Mouse (Mus musculus): Measurements from ENCODE around the gene Ptpn12.
"Not testable (repeated sequence)": the region's sequence is repeated elsewhere in the genome, so short reads cannot be mapped to it uniquely, and the experiment has no call there.

Ptpn12 gene

DNA sequence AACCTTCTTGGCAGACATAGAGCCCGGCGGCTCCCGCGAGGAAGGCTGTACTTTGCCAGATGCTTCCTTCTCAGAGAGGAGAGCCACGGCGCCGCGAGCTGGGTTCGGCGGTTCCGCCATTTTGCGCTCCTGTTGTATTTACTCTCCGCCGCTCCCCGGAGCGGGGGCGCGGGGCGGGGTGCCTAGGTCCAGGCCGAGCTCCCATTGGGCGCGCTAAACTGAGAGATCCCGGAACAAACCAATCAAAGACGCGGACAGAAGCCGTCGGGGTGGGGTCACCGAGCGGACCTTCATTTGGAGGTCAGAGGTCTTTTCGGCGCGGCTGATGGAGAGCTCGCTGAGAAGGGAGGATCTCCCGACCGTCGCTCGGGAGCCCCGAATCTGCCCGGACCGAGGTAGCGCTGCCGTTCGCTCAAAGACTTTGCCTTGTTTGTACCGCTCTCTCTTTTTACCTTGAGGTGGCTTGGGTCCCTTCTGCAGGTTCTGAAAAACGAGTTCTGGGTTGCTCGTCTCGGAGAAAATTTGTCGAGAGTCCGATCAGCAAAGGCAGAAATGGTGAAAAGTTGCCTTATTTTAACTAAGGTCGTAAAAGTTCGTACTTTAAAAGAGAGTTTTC lies 103.9 kb downstream of the Ptpn12 start:
- peak; percentile 95 for DNase-seq (ENCODE audit: low spot score)

DNA sequence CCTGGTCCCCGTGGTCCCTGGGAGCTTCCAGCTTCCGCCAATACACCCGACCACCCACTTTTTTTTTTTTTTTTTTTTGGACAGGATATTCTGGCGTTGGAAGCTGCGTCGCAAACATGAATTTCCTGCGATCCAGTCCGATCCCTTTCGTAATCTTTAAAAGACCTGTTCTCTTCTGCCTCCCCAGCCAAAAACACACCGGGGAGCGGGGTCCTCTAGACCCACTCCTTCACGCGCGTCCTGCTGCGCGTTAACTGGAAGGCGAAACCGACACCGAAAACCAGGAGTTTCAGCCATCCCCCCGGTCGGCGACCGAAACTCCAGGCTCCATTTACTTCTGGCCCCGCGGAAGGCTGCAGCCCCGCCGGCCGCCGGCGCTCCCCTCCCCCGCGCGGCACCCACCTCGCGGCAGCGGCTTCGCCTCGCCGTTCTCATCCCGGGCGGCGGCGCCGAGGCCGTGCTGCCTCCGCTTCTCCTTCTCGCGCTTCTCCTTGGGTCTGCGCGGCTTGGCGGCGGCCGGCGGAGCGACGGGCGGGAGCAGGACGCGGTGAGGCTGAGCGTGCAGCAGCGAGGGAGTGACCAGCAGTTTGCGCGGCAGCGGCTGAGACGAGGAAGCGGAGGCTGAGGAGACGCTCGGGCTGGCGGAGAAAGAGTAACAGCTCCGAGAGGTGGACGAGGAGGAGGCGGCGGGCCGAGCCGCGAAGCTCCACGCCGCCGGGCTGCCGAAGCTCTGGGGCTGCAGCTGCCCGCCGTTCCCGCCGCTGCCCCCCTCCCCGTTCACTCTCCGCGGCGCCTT lies 104.7 kb downstream of the Ptpn12 start:
- peak; percentile 69 for DNase-seq (ENCODE audit: low spot score)

DNA sequence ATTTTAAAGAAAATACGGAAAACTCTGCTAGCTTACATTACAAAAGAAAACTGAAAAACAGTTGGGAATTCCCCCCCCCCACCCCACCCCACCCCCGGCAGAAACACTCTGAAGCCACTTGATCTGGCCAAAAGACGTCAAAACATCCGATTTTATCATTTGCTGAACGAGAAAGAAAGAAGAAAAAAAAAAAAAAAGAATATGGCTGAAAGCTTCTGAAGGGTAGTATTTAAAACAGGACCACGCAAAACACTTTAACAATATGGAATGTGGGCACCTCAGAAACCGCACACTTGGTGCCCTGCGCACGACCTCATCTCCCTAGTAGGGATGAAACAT lies 105.2 kb downstream of the Ptpn12 start:
- DNase-seq (ENCODE audit: low spot score), result no peak

DNA sequence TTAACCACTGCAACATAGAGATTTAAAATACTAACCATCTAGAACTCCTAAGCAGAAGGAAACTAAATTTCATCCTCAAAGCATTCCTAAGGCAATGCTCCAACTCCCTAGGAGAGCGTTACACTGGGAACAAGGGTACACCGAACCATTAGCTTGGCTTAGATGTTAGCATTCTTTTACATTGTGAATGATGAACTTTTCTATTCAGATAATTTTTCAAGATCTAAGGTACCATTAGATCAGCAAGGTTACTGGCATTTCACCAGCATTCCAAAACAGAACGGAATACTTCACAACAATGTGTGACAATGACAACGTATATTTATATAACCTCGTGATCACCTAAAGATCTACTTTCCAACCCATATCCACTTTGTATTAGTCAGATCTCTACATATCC lies 105.6 kb downstream of the Ptpn12 start:
- no peak for DNase-seq (ENCODE audit: low spot score)

DNA sequence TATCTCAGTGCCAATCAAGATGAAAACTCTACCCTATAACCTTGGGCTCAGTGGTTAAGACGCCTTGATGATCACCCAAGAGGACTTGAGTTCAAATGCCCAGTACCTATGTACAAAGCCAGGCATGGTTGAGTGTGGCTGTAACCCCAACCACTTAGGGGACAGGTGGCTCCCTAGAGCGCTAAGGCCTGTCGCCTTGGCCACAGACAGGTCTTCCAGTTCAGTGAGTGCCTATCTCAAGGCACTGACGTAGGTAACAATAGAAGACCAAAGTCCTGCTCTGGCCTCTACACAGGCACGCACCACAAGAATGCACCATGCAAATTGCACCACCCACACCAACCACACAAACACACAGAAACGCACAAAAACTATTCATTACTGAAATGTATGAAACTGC lies 108.8 kb downstream of the Ptpn12 start:
- DNase-seq (ENCODE audit: low spot score), result no peak

DNA sequence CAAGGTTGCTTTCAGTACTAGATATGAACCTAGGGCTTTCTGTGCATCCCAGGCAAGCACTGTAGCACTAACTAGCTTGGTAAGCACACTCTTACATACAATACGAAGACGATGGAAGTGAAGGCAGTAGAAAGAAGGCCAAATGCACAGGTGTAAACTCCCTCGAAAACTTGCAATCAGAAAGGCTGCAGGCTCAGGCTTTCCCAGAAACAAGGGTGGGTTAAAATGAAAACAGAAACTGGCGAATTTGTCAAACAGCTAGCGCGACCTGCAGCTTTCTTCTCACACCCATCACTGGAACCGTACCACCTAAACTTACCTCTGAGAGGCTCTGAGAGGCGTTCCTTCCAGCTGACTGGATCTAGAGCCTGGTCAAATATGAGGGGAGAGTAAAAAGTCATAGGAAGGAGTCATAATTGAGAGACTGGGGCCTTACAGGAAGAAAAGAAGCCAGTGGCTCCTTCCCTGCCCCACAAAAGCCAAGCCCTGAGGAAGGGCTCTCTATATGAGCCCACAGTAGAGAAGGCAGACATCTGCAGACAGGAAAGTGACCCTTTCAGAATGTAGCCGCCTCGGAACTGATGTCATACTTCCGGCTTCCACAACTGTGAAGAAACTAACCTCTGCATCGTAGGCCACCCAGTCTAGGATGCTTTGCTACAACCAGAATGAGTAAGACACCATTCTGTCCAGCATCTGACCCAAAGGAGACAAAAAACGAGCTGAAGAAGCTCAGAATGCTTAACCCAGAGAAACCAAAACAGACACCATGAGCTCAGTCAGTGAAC lies 110.6 kb downstream of the Ptpn12 start:
- DNase-seq (ENCODE audit: low spot score), result no peak

DNA sequence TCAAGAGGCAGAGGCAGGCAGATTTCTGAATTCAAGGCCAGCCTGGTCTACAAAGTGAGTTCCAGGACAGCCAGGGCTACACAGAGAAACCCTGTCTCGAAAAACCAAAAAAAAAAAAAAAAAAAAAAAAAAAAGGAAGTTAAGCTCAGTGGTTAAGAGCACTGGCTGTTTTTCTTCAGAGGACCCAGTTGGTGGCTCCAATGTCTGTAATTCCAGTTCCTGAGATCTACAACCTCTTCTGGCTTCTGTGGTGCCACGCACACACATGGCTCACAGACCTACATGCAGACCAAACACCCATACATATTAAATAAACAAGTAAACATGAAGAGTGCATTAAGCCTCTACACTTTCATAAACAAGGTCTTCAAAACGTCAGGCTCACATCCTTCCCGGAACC lies 111.9 kb downstream of the Ptpn12 start:
- not testable (repeated sequence) for DNase-seq (ENCODE audit: low spot score)

DNA sequence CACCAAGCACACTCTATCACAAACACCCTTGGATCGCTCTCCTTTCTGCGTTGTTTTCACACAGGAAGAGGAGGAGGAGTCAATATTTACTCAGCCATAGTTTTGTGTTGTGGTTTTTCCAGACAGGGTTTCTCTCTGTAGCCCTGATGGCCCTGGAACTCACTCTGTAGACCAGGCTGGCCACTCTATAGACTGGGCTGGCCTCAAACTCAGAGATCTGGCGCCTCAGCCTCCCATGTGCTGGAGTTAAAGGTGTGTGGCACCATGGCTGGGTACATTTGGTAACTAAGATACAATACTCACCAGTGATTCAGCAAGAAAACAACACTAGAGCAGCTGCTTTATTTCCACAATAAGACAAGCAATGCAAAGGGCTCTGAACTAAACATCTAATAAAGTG lies 113.2 kb downstream of the Ptpn12 start:
- DNase-seq (ENCODE audit: low spot score), result no peak

DNA sequence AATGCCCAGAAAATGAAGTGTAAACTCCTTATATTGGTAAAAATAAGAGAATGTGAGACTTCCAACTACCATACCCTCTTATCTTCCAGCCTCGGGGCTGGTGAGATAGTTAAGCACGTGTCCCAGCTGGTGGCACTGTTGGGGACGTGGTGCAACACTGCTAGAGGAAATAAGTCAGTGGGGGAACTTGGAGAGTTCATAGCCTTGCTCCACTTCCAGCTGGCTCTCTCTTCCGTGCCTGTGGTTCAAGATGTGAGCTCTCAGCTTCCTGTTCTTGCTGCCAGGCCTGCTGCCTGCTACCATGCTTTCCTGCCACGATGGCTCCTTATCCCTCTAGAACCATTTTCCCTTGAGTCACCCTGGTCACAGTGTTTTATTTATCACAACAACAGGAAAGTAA lies 114.5 kb downstream of the Ptpn12 start:
- DNase-seq (ENCODE audit: low spot score), result no peak

DNA sequence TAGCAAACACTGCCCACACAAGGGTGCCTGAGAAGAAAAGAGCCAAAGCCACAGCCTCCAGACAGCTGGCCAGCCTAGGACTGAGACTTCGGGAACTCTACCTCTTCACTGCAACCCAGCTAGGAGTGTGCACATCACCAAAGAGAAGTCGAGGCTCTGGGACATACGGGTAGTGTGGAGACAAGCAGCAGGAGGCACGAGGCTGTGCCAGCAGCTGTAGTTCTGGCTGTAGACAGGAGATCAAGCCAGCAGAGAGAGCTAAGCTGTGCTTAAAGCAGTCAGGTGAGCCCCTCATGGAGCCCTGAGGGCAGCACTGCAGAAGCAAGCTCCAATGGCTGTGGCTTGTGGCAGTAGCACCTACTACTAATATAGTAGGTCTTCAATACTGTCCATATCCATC lies 115.0 kb downstream of the Ptpn12 start:
- no peak for DNase-seq (ENCODE audit: low spot score)

DNA sequence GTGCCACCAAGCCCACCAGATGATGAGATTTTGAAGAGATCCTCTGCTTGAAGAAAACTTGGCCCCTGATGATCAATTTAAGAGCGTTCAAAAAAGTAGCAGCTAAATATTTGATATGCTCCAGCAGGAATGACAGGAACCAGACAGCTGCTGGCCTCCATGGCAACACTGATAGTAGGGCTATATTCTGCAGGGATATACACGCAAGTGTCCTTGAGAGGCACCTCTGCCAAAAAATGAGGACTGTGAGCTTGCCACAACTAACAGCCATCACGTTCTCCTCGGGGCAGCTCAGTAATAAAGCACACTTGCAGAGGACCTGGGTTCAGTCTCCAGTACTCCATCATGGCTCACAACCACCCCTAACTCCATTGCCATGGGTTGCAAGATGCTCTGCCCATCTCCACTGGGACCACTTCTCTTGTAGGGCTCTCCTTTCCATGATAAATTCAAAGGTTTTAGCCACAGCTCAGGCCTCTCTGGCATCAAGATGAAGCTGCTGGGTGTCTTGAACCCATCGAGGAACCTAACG lies 115.6 kb downstream of the Ptpn12 start:
- no peak for DNase-seq (ENCODE audit: low spot score)

DNA sequence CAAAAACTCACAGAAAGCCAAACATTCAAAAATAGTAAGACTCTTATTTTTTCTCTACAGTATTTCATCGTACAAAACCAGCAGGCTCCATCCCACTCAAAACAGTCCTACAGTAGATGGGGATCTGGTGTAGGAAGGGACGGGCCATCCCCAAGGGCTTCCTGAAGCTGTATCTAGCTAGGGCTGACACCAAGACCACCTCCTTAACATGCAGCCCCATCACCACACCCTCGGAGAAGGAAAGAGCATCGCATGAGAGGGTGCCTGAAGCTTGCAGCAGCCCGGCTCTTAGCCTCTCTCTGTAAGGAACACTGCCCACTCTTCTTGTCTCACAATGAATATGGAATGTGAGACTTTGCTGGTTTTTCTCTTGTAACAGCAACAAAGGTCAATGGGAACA lies 117.2 kb downstream of the Ptpn12 start:
- no peak for DNase-seq (ENCODE audit: low spot score)

Data from embryo, embryonic 10 days (tissue).